Mouse (Mus musculus) heart, embryonic 14.5 days (tissue): ENCODE data around the gene Gm813. TPM values are rescaled to one million over a fixed set of nuclear protein-coding genes. Genes with fewer than 3 reads are reported as not detected.
"Not testable (repeated sequence)": the region's sequence is repeated elsewhere in the genome, so short reads cannot be mapped to it uniquely, and the experiment has no call there.

Source experiments
- ATAC-seq: fragments of 200-750 bp; cut with Nextera tagmentation; 2 replicates; pipeline ENCODE4 v1.8.0; 2017; ENCODE audit warnings: low read depth, moderate TSS enrichment; ENCODE audit not compliant: insufficient number of reproducible peaks, insufficient read depth, low FRiP score
- H3K27ac ChIP-seq, 2 experiments: fragments of 200-500 bp in 1 of 2; fragments of 300-500 bp in 1 of 2; sonication (generic) in 1 of 2; replicated peaks in 1 of 2; 2 replicates each; pipeline ENCODE4 v1.5.1; 2012 to 2014; ENCODE audit warnings: low read depth in 2 of 2, low read length in 2 of 2, control low read depth in 1 of 2, mild to moderate bottlenecking in 1 of 2, mixed read lengths in 1 of 2; ENCODE audit not compliant: control insufficient read depth in 1 of 2, insufficient read depth in 1 of 2
- H3K27me3 ChIP-seq: fragments of 300-500 bp; sonication (generic); 2 replicates; pipeline ENCODE4 v1.6.1; 2014; ENCODE audit warnings: mild to moderate bottlenecking, low read length, control low read depth; ENCODE audit not compliant: control insufficient read depth, insufficient read depth
- H3K36me3 ChIP-seq: fragments of 300-500 bp; sonication (generic); 2 replicates; pipeline ENCODE4 v1.6.1; 2014; ENCODE audit warnings: mild to moderate bottlenecking, control low read depth, low read length, mixed read lengths; ENCODE audit not compliant: control insufficient read depth, insufficient read depth
- H3K4me1 ChIP-seq, 2 experiments: fragments of 200-500 bp in 1 of 2; fragments of 300-500 bp in 1 of 2; sonication (generic) in 1 of 2; 2 replicates each; pipeline ENCODE4 v1.6.1; 2012 to 2014; ENCODE audit warnings: low read length in 2 of 2, control low read depth in 1 of 2, mixed read lengths in 1 of 2; ENCODE audit not compliant: control insufficient read depth in 2 of 2, insufficient read depth in 2 of 2
- H3K4me2 ChIP-seq: fragments of 300-500 bp; sonication (generic); 2 replicates; pipeline ENCODE4 v1.6.1; 2014; ENCODE audit warnings: mild to moderate bottlenecking, low read length
- H3K4me3 ChIP-seq, 2 experiments: fragments of 200-500 bp in 1 of 2; fragments of 300-500 bp in 1 of 2; sonication (generic) in 1 of 2; 2 replicates each; pipeline ENCODE4 v1.5.1; 2012 to 2014; ENCODE audit warnings: low read length in 2 of 2, mild to moderate bottlenecking in 2 of 2, control low read depth in 1 of 2, low read depth in 1 of 2, moderate library complexity in 1 of 2; ENCODE audit not compliant: control insufficient read depth in 1 of 2, insufficient read depth in 1 of 2
- H3K9ac ChIP-seq: fragments of 300-500 bp; sonication (generic); 2 replicates; pipeline ENCODE4 v1.6.1; 2014; ENCODE audit warnings: mild to moderate bottlenecking, low read length
- H3K9me3 ChIP-seq: fragments of 300-500 bp; sonication (generic); 2 replicates; pipeline ENCODE4 v1.6.1; 2016; ENCODE audit warnings: low read length, control low read depth; ENCODE audit not compliant: control insufficient read depth
- WGBS: fragments of 180-500 bp; shearing (Covaris S2); extraction: QIAGEN DNeasy Blood & Tissue Kit; methylation state at CpG from one replicate; pipeline ENCODE4 v1.1.7; 2014; 5-methylcytosine and 5-hydroxymethylcytosine counted together
- polyA plus RNA-seq: library from polyadenylated mRNA; unstranded; fragments of >200 nt; fragmentation: Nextera tagmentation; extraction: Ambion mirVana; gene quantifications from 2 replicates; pipeline ENCODE4 v1.2.1, GENCODE M21; 2014

Gm813 gene
- not detected in 2 replicates for polyA plus RNA-seq

DNA sequence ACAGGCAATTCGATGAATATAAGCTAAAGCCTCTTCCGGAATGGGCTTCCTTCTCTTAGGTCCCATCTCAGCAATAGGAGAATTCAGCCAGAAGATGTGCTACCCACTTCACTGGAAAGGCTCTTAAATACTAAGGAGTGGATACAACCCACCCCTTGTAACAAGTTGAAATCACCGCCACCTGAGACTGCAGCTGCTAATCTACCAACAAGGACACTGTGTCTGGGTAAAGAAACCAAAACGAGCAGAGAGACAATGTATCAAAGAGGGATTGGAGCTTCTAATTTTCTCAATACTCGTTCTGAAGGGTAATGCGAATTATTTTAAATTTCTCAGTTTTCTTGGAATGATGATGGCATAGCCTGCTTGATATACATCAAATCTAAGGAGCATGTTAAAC is at the start of gene Gm813:
Gene Gm813, minus strand, starts transcription at position 101 of the 400 bp plus-strand sequence.
- no peak for ATAC-seq
- H3K27me3 ChIP-seq: no peaks in the 10 kb centered on the region
- WGBS: 81% methylated on average over 6 of the region's 6 CpGs
- no peak within 1 kb of the TSS for H3K27ac ChIP-seq
- H3K4me1 ChIP-seq: no peaks in the 10 kb centered on the region
- no peak within 1 kb of the TSS for H3K4me2 ChIP-seq
- no peak within 1 kb of the TSS for H3K4me3 ChIP-seq
- H3K36me3 ChIP-seq: no peaks in the 10 kb centered on the region
- no peak within 1 kb of the TSS for H3K9ac ChIP-seq
- no peaks in the 10 kb centered on the region for H3K9me3 ChIP-seq

- H3K4me2 ChIP-seq, H3K36me3 ChIP-seq, H3K27ac ChIP-seq, H3K4me3 ChIP-seq, ATAC-seq, H3K9ac ChIP-seq, H3K27me3 ChIP-seq, H3K9me3 ChIP-seq: not testable (repeated sequence)
- peaks cover 2 to 15% of the 10 kb centered on the region in 2 experiments for H3K4me1 ChIP-seq
Measured at GRCm38 (mm10) chr16:58665137-58665536, 48.4 kb upstream of the Gm813 start.

DNA sequence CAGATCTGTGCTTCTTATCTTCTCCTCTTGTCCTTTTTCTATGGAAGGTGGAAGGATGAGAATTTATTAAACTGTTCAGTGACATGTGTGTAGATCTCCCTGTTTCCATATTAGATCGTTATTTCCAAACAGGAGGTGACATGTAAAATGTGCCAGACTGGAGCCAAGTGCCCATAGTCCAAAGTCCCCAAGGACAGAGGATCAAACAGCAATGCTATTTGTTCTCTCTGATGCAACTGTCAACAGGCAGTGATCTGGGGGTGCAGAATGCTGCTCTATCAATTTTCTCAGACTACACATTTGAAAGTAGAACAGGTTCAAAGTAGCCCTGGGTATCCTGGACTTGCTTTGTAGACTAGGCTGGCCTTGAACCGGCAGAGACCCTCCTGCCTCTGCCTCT is 47.0 kb upstream of the Gm813 start:
- WGBS: 79% methylated on average over 2 of the region's 2 CpGs
- H3K36me3 ChIP-seq: no peaks in the 10 kb centered on the region
- no peak for ATAC-seq

DNA sequence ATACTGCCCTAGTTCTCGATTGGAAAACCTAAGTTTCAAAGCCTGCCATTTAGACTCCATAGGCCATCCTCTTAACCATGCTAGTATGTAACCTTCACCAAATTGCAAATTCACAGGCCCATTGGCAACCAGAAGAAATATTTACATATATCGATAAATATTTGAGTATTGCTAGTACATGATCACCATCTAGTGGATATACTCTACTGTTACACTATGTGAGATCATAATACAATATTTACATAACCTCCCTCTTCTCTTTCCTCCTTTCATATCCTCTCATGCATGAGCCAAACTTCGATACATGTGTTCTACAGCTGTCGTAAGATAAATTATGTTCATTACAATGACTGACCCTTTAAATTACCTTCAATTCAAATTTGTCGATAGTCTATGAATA is 46.2 kb upstream of the Gm813 start:
- H3K36me3 ChIP-seq: no peaks in the 10 kb centered on the region
- no peak for ATAC-seq
- H3K4me1 ChIP-seq: no peaks in the 10 kb centered on the region
- no peak overlapping the region for H3K27ac ChIP-seq
- H3K4me2 ChIP-seq: no peak overlapping the region
- H3K4me3 ChIP-seq: no peak overlapping the region
- H3K9me3 ChIP-seq: no peaks in the 10 kb centered on the region
- H3K27me3 ChIP-seq: no peaks in the 10 kb centered on the region
- H3K9ac ChIP-seq: no peak overlapping the region
- WGBS: 72% methylated on average over 5 of the region's 5 CpGs

More for the DNA sequence above, 47.0 kb upstream of the Gm813 start:
- H3K27me3 ChIP-seq: no peaks in the 10 kb centered on the region
- H3K4me2 ChIP-seq: no peak overlapping the region
- no peaks in the 10 kb centered on the region for H3K9me3 ChIP-seq
- H3K9ac ChIP-seq: no peak overlapping the region
- H3K4me3 ChIP-seq: no peak overlapping the region
- H3K4me1 ChIP-seq: peaks cover 0 to 4% of the 10 kb centered on the region in 2 experiments; a peak in 1 of 4 replicates
- no peak overlapping the region for H3K27ac ChIP-seq

DNA sequence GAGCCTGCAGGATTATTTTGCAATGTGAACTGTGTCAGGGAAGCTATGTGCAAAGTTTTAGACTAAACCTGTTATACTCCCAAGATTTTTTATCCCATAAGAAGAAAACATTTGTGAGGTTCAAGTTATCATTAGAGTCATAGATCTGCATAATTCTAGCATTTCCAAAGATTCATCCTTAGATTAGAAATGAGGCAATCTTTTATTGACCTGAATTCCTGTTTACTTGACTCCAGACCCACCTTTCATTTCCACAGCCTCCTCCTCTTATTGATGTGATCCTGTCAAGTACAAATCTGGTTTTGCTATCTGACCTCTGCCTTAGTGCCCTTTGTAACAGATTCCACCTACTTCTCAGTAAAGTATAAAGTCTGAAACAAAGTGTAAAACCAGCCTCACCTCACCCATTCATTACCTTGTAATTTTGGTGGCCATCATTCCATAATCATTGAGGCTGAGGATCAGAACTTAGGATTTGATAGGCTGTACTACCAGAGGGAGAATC is 45.6 kb upstream of the Gm813 start:
- Histone ChIP-seq H3K9me3 (no peaks in the 10 kb centered on the region), H3K4me1 (no peaks in the 10 kb centered on the region), H3K27ac (no peak overlapping the region), H3K4me3 (no peak overlapping the region), H3K27me3 (no peaks in the 10 kb centered on the region), H3K4me2 (no peak overlapping the region), H3K9ac (no peak overlapping the region), H3K36me3 (no peaks in the 10 kb centered on the region)
- ATAC-seq: no peak

GRCm38 (mm10) chr16:58661826-58662225 is 45.0 kb upstream of the Gm813 start:
- Histone ChIP-seq H3K27ac (no peak overlapping the region), H3K9me3 (no peaks in the 10 kb centered on the region), H3K4me1 (no peaks in the 10 kb centered on the region), H3K4me3 (no peak overlapping the region), H3K9ac (no peak overlapping the region), H3K4me2 (no peak overlapping the region), H3K36me3 (no peaks in the 10 kb centered on the region), H3K27me3 (no peaks in the 10 kb centered on the region)
- 62% methylated on average over 5 of the region's 5 CpGs for WGBS
- ATAC-seq: no peak

- WGBS: 76% methylated on average over 6 of the region's 6 CpGs
- Histone ChIP-seq H3K4me2 (no peak overlapping the region), H3K4me3 (no peak overlapping the region), H3K9ac (no peak overlapping the region), H3K27ac (no peak overlapping the region), H3K36me3 (no peaks in the 10 kb centered on the region), H3K27me3 (no peaks in the 10 kb centered on the region), H3K9me3 (no peaks in the 10 kb centered on the region), H3K4me1 (no peaks in the 10 kb centered on the region)
- no peak for ATAC-seq
Measured at GRCm38 (mm10) chr16:58658668-58659067, 41.9 kb upstream of the Gm813 start.

- Histone ChIP-seq H3K9me3 (no peaks in the 10 kb centered on the region), H3K27me3 (no peaks in the 10 kb centered on the region), H3K9ac (no peak overlapping the region), H3K4me1 (no peaks in the 10 kb centered on the region), H3K27ac (no peak overlapping the region), H3K36me3 (no peaks in the 10 kb centered on the region), H3K4me2 (no peak overlapping the region), H3K4me3 (no peak overlapping the region)
- no peak for ATAC-seq
- 56% methylated on average over 4 of the region's 4 CpGs for WGBS
Measured at GRCm38 (mm10) chr16:58656526-58656925, 39.7 kb upstream of the Gm813 start.
